Mouse (Mus musculus): ENCODE measurements around the gene Slc38a10.
A peak's percentile ranks its signal among the peaks of the same experiment; 100 is the strongest.

Slc38a10 gene

DNA sequence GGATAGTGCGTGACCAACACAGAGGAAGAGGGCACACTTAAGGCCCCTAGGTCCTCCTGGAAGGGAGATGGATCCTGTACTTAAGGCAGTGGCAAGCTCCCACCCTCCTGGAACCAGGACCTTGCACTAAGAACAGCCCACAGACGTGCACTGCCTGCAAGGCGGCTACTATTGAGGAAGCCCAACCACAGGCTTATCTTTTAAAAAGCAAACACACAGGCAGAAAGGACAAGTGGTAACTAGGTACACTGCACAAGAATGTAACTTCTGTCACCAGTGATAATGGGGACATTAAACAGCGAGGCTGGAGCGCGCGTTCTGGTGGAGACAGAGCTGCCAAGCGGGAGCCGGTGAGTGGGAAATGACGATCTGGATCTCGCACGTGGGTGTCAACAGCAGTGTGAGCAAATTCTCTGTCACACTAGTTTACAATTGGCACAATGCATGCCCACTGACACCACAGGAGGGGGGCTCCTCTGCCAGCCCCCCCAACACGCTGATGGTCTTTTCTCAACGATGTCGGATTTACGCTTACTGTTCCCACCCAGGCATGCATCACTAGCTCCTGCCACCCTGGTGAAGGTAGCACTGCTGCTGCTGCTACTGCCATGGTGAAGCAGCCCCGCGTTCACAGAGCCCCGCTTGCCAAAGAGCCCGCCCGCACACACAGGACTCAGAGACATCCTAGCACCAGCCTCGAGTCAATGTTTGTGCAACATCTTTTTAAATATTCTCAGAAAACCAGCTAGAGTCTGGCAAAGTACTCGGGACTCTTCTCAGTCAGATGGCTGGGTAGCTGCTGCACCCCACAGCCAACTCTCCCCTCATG, 14.1 kb downstream of the Slc38a10 start:
- peak; percentile 84 for DNase-seq

- DNase-seq: no peak
These were observed 15.0 kb downstream of the Slc38a10 start for GRCm38 (mm10) chr11:120136195-120136594.

GRCm38 (mm10) chr11:120134847-120135530, 16.2 kb downstream of the Slc38a10 start:
- DNase-seq: no peak

- no peak for DNase-seq
These were observed 17.0 kb downstream of the Slc38a10 start for GRCm38 (mm10) chr11:120134148-120134547.

- DNase-seq: no peak
These were observed 21.9 kb downstream of the Slc38a10 start for GRCm38 (mm10) chr11:120129281-120129680.

DNA sequence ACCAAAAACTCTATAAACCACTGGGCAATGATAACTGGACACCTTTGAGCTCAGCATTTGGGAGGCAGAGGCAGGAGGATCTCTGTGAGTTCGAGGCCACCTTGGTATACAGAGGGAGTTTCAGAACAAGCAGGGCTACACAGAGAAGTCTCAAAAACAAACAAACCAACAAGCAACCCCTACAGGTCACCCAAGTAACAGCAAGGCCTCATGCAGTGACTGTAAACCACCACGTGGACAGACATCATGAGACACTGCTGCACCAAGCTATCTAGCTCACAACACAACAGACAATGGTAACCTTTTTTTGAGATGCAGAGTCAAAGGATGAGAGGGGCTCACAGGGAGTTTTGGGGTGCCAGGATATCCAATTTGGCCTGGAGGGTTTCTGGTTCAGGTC, 24.3 kb downstream of the Slc38a10 start:
- no peak for DNase-seq

- no peak for DNase-seq
These were observed 29.0 kb downstream of the Slc38a10 start for GRCm38 (mm10) chr11:120122126-120122525.

DNA sequence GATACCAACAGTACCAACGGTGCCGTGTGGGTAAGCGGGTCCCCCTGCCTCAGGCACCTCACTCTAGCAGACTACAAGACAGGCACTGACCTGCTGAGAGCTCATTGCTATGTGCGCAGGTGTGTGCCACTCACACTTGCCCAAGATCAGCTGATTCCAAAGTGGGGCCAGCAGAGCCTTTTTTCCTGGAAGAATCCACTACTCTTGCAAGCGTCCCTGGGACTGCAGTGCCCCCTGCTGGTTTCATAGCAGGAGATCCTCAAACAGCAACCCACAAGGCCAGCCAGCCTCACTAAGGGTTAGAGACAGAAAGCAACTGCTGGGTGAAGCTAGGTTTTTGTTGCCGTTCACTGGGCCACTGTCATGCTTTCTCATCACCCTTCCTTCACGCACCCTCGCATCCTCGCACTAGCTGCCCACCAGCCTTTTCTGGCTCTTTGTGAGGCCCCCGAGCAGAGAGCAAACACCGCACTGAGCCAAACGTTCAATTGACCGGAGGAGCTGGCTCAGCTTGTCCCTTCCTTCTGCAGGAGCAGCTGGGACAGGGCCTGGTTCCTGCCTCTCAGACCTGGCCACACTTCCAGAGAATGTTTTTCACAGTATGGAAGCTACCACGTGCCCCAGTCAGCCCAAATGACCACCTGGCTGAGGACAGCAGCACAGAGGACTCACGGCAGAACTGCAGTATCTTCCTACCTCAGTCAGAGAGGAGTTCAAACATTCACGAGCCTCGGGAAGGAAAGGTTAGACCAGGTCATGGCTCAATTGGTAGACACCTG, 30.3 kb downstream of the Slc38a10 start:
- DNase-seq: peak; percentile 69

DNA sequence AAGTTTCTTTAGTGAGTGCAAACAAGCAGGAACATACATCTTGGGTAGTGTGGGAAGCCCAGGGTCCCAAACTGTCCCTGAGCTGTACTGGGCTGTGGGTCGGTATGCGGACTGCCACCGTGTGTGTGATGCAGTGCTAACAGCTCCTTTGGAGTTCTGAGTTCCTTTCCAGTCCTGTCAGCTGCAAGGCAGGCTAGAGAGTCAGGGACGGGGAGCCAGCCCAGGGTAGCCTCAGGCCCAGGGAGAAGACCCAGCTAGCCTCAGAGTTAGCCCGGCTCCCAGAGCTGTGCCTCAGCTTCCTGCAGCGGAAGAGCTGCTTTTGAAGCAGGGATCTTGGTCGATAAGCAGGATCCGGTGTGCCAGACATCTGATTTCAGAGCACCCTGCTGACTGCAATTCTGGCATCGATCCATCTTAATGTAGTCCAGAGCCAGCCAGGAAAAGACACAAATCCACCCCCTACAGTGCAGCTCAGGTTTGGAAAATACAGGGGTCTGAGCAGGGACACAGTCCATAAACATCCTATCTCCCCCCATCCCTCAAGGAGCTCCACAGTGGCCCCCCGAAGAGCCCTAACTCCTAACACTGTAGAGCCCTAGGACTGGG, 31.1 kb downstream of the Slc38a10 start:
- DNase-seq: no peak

DNA sequence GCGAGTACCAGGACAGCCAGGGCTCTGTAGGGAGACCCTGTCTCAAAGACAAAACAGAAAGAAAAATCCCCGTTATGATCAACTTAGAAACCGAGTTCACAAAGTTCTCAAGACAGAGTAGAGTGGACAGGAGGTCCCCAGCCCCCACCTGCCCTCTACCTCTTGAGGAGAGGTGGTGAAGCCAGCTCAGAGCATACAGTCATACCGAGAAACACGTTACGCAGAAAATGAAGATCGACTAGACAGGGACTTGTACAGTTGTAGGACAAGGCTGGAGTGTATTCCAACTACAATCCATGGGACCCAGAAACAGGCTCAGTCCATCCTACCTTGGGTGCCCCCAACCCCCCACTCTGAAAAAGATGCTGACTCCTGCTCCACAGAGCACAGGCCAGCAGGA, 32.0 kb downstream of the Slc38a10 start:
- DNase-seq: no peak

GRCm38 (mm10) chr11:120117626-120118025, 33.5 kb downstream of the Slc38a10 start:
- no peak for DNase-seq

DNA sequence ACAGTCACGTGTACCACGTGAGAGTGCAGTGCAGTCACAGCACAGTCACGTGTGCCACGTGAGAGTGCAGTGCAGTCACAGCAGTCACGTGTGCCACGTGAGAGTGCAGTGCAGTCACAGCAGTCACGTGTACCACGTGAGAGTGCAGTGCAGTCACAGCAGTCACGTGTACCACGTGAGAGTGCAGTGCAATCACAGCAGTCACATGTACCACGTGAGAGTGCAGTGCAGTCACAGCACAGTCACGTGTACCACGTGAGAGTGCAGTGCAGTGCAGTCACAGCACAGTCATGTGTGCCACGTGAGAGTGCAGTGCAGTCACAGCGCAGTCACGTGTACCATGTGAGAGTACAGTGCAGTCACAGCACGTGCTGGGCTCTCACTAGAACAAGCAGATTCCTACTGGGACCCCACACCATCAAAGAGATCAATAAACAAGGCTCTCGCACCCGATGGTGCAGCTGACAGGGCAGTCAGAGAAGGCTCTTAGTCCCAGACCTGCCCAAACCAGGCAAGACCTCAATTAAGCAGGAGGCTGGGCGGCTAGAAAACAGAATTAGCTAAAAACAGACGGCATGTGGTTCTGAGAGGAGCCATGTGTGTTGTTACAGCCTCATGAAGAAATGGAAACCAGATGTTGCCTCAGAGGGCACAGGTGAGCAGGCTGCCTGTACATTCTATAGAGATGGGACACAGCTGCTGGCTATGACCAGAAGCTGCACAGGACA, 36.5 kb downstream of the Slc38a10 start:
- DNase-seq: no peak

- no peak for DNase-seq
These were observed 39.0 kb downstream of the Slc38a10 start for GRCm38 (mm10) chr11:120112136-120112535.

DNA sequence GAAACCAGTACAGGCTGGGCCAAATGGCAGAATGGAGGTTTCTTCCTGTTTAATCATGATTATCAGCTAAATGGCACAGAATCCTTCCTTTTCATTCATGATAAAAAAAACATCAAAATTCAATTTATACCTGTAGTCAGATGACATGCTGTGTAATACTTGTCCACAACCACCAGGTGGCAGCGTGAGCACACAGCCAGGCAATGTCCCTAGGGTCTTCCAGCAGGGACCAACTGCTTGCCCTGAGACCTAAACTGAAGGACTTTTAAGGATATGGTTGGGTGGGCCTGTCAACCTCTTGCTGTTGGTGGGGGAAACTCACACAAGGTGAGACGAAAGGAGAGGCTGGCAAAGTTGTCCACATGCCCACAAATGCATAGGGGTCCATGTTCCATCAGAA, 40.1 kb downstream of the Slc38a10 start:
- no peak for DNase-seq

- no peak for DNase-seq
These were observed 40.6 kb downstream of the Slc38a10 start for GRCm38 (mm10) chr11:120110554-120110953.

DNA sequence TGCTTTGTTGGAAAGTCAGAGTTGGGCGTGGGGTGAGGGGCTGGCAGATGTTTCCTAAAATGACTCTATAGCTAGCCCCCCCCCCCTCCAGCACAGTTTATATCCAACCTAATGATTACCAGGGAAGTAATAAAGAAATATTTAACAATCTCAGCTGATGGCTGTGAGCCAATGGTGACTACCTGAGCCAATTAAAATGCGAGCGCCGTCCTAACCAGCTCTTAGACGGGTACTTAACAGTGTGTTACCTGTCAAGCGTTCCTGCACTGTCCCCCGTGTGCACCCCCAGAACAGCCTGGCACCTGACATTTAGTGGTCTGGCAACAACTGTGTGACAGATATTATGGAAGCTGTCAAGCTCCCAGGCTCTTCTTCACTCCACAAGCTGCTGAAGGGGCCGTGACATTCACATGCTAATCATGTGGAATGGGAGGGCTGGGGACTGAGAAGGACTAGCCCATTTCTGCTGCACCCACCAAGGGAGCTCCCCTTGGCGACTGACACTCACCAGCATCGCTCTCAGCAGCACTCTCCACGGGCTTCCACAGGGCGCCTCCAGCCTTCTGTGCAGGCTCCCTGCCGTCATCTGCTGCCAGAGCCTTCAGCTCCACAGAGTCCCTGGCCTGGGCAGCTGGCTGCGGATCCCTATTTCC, 41.5 kb downstream of the Slc38a10 start:
- DNase-seq: no peak

DNA sequence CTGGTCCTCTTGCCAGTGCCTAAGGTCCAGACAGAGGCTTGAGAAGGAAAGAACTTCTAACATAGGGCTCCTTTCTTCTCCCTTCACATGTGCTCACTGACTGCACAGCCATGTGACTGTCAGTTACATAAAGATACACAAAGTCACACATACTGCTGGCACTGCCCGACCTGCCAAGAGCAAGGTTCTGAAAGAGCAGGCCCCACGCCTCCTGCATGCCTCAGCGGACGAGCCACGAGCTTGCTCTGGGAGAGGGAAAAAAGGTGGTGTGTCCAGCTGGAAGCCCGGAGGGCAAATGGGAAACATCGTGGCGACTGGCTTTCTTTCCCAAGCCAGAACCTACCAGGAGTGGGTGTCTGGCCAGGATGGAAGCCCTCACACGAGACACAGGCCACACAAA, 43.4 kb downstream of the Slc38a10 start:
- DNase-seq: no peak

DNA sequence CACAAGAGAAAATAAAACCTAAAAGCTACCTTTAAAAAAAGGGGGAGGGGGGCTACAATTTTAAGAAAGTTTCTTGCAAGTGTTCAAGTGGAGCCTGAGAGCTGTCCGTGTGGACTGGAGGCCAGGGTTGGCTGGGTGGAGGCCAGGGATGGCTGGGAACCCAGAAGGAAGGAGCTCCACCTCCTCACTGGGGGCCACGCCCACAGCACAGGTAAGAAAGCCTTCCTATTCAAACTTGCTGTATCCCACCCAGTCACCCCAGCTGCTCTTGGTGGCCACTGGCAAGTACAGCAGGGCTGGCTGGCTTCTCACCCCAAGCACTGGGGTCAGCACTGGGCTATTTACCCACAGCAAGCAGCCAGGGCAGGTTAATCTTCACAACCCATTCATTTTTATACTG, 44.1 kb downstream of the Slc38a10 start:
- DNase-seq: no peak

GRCm38 (mm10) chr11:120103431-120103997, 47.6 kb downstream of the Slc38a10 start:
- no peak for DNase-seq

DNA sequence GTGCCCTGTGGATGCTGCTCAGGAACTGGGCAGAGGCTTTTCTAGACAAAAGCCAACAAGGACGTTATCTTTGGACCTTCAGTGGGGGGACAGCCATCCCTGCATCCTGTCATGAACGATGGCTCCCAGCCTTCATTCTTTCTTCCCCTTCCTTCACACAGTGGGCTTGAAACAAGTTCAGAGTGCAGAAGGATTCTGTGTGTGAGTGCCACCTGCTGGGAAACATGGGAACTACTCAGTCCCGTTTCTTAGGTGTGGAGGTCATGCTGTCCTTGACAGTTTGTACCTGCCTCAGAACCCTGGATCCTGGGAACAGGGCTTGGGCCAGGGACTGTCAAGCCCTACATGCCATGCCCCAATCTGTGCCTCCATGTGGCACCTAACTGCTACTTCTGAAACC, 50.1 kb downstream of the Slc38a10 start:
- peak; percentile 62 for DNase-seq

All from layer of hippocampus, adult 9-11 months (tissue).